Mouse (Mus musculus): ENCODE data around the gene Slc38a8. TPM values are rescaled to one million over a fixed set of nuclear protein-coding genes. Genes with fewer than 3 reads are reported as not detected.
A peak's percentile ranks its signal among the peaks of the same experiment; 100 is the strongest.

Slc38a8 gene
- total RNA-seq, 2 experiments from 2014 or later: not detected

- DNase-seq (ENCODE audit: low spot score in 2 of 2): no peak
Observed at GRCm38 (mm10) chr8:119487093-119487492, 14.4 kb downstream of the Slc38a8 start.

- no peak for DNase-seq (ENCODE audit: low spot score in 2 of 2)
Observed at GRCm38 (mm10) chr8:119484145-119484896, 17.2 kb downstream of the Slc38a8 start.

GRCm38 (mm10) chr8:119478684-119479083, 22.8 kb downstream of the Slc38a8 start:
- no peak for DNase-seq (ENCODE audit: low spot score in 2 of 2)

GRCm38 (mm10) chr8:119468091-119468490, 33.4 kb downstream of the Slc38a8 start:
- no peak for DNase-seq (ENCODE audit: low spot score in 2 of 2)

- no peak for DNase-seq (ENCODE audit: low spot score in 2 of 2)
Observed at GRCm38 (mm10) chr8:119466794-119467193, 34.7 kb downstream of the Slc38a8 start.

- no peak for DNase-seq (ENCODE audit: low spot score in 2 of 2)
Observed at GRCm38 (mm10) chr8:119466105-119466504, 35.4 kb downstream of the Slc38a8 start.

- no peak for DNase-seq (ENCODE audit: low spot score in 2 of 2)
Observed at GRCm38 (mm10) chr8:119463709-119464108, 37.8 kb downstream of the Slc38a8 start.

GRCm38 (mm10) chr8:119461356-119461755, 40.1 kb downstream of the Slc38a8 start:
- no peak for DNase-seq (ENCODE audit: low spot score in 2 of 2)

GRCm38 (mm10) chr8:119459724-119460123, 41.8 kb downstream of the Slc38a8 start:
- DNase-seq (ENCODE audit: low spot score in 2 of 2): no peak

- DNase-seq (ENCODE audit: low spot score in 2 of 2): no peak
Observed at GRCm38 (mm10) chr8:119456045-119456444, 45.5 kb downstream of the Slc38a8 start.

GRCm38 (mm10) chr8:119452919-119453318, 48.6 kb downstream of the Slc38a8 start:
- DNase-seq (ENCODE audit: low spot score in 2 of 2): no peak

GRCm38 (mm10) chr8:119451131-119451530, 50.4 kb downstream of the Slc38a8 start:
- DNase-seq (ENCODE audit: low spot score in 2 of 2): no peak

- no peak for DNase-seq (ENCODE audit: low spot score in 2 of 2)
Observed at GRCm38 (mm10) chr8:119449627-119450026, 51.9 kb downstream of the Slc38a8 start.

- DNase-seq (ENCODE audit: low spot score in 2 of 2): no peak
Observed at GRCm38 (mm10) chr8:119447781-119448170, 53.7 kb downstream of the Slc38a8 start.

GRCm38 (mm10) chr8:119446990-119447780, 54.3 kb downstream of the Slc38a8 start:
- DNase-seq (ENCODE audit: low spot score in 2 of 2): no peak

- DNase-seq (ENCODE audit: low spot score in 2 of 2): peak; percentile 77 to 84
Observed at GRCm38 (mm10) chr8:119446211-119446989, 55.1 kb downstream of the Slc38a8 start, which contains the start of gene Necab2. Necab2 (plus strand) TSS chr8:119446719.

- DNase-seq (ENCODE audit: low spot score in 2 of 2): no peak
Observed at GRCm38 (mm10) chr8:119442970-119443369, 58.5 kb downstream of the Slc38a8 start.

- DNase-seq (ENCODE audit: low spot score in 2 of 2): no peak
Observed at GRCm38 (mm10) chr8:119442013-119442412, 59.5 kb downstream of the Slc38a8 start.

GRCm38 (mm10) chr8:119440952-119441270, 60.6 kb downstream of the Slc38a8 start:
- DNase-seq (ENCODE audit: low spot score in 2 of 2): no peak

- peak; percentile 50 to 78 for DNase-seq (ENCODE audit: low spot score in 2 of 2)
Observed at GRCm38 (mm10) chr8:119440250-119440951, 61.1 kb downstream of the Slc38a8 start.

- no peak for DNase-seq (ENCODE audit: low spot score in 2 of 2)
Observed at GRCm38 (mm10) chr8:119439893-119440249, 61.6 kb downstream of the Slc38a8 start.
